9 mouse cellular contexts compared by ENCODE assay signal in genomic region chr11:120697741-120698140, GRCm38 (mm10). TPM values are rescaled to one million over a fixed set of nuclear protein-coding genes. Genes with fewer than 3 reads are reported as not detected.
A peak's percentile ranks its signal among the peaks of the same experiment; 100 is the strongest.
DNase-seq lines count a peak whose midpoint lies in the region; ATAC-seq lines count a peak whose summit lies in the region.
"Had no signal": no experiment of that assay in that cellular context is flagged by ENCODE, and none has a peak within 500 bp of the region (broad histone marks: within the 10 kb centered on the region; RNA-seq: fewer than 3 reads in every experiment).

No protein-coding gene starts in this region.

- H3K36me3 ChIP-seq in kidney, embryonic 16.5 days (ENCODE audit: insufficient read depth, low read length): peaks cover 23% of the 10 kb centered on the region
- H3K36me3 ChIP-seq in heart, embryonic 11.5 days (ENCODE audit: control insufficient read depth, insufficient read depth, low read length): peaks cover 3% of the 10 kb centered on the region; the same call in 1 of the 2 replicates
- peaks cover 4% of the 10 kb centered on the region; the same call in 1 of the 2 replicates for H3K36me3 ChIP-seq in midbrain, embryonic 16.5 days (ENCODE audit: control insufficient read depth, insufficient read depth, low read length)

- no peaks in the 10 kb centered on the region for H3K27me3 ChIP-seq in kidney, embryonic 16.5 days (ENCODE audit: insufficient read depth, low read length)
- no peaks in the 10 kb centered on the region for H3K27me3 ChIP-seq in heart, embryonic 11.5 days (ENCODE audit: control insufficient read depth, insufficient read depth, low read length)
- no peaks in the 10 kb centered on the region for H3K27me3 ChIP-seq in midbrain, embryonic 16.5 days (ENCODE audit: control insufficient read depth, insufficient read depth, low read depth, low read length)
- H3K27me3 ChIP-seq: neural tube, embryonic 13.5 days had no signal

- no peak overlapping the region for H3K4me2 ChIP-seq in kidney, embryonic 16.5 days (replicated peaks; ENCODE audit: low read depth, low read length)
- H3K4me2 ChIP-seq in heart, embryonic 11.5 days: no peak overlapping the region; the same call in 1 of the 2 replicates
- H3K4me2 ChIP-seq in midbrain, embryonic 16.5 days (ENCODE audit: low read length): no peak overlapping the region
- H3K4me2 ChIP-seq: neural tube, embryonic 13.5 days had no signal

- peaks cover 33% of the 10 kb centered on the region for H3K4me1 ChIP-seq in kidney, embryonic 16.5 days (ENCODE audit: insufficient read depth, low read length)
- peaks cover 37% of the 10 kb centered on the region for H3K4me1 ChIP-seq in heart, embryonic 11.5 days (ENCODE audit: control insufficient read depth, insufficient read depth, low read length)
- peaks cover 6% of the 10 kb centered on the region; the same call in 1 of the 2 replicates for H3K4me1 ChIP-seq in midbrain, embryonic 16.5 days (ENCODE audit: control insufficient read depth, insufficient read depth, low read length)

- peak overlapping the region; percentile 7 for H3K9ac ChIP-seq in kidney, embryonic 16.5 days (replicated peaks; ENCODE audit: low read length)
- peak overlapping the region; percentile 17; the same call in 1 of the 2 replicates for H3K9ac ChIP-seq in heart, embryonic 11.5 days (ENCODE audit: low read depth, low read length)
- no peak overlapping the region for H3K9ac ChIP-seq in midbrain, embryonic 16.5 days (ENCODE audit: low read depth, low read length)

- WGBS in kidney, embryonic 16.5 days: 29% methylated on average over 10 of the region's 10 CpGs
- 28% methylated on average over 10 of the region's 10 CpGs for WGBS in heart, embryonic 11.5 days (ENCODE audit: insufficient replicate concordance)
- 70% methylated on average over 10 of the region's 10 CpGs for WGBS in midbrain, embryonic 16.5 days

- H3K4me3 ChIP-seq in kidney, embryonic 16.5 days (ENCODE audit: low read length): no peak overlapping the region
- H3K4me3 ChIP-seq in heart, embryonic 11.5 days (ENCODE audit: low read depth, low read length): no peak overlapping the region
- H3K4me3 ChIP-seq in midbrain, embryonic 16.5 days (ENCODE audit: low read depth, low read length): no peak overlapping the region
- H3K4me3 ChIP-seq: neural tube, embryonic 13.5 days had no signal

- H3K27ac ChIP-seq in kidney, embryonic 16.5 days (ENCODE audit: low read length): peak overlapping the region; percentile 48
- H3K27ac ChIP-seq in heart, embryonic 11.5 days (ENCODE audit: low read depth, low read length): peak overlapping the region; percentile 84
- no peak overlapping the region for H3K27ac ChIP-seq in midbrain, embryonic 16.5 days (ENCODE audit: low read length)
- H3K27ac ChIP-seq: neural tube, embryonic 13.5 days had no signal

- no peaks in the 10 kb centered on the region for H3K9me3 ChIP-seq in kidney, embryonic 16.5 days (ENCODE audit: low read length)
- H3K9me3 ChIP-seq in heart, embryonic 11.5 days (replicated peaks; ENCODE audit: control insufficient read depth, low read length): no peaks in the 10 kb centered on the region
- H3K9me3 ChIP-seq in midbrain, embryonic 16.5 days (replicated peaks; ENCODE audit: control insufficient read depth, low read length, poor library complexity, severe bottlenecking): no peaks in the 10 kb centered on the region
- H3K9me3 ChIP-seq: neural tube, embryonic 13.5 days had no signal

- peak; percentile 35 for ATAC-seq in kidney, embryonic 16.5 days (ENCODE audit: low FRiP score, low TSS enrichment)
- 0 out of 2 replicates have a peak, but pooled peaks have one; percentile 29 for ATAC-seq in heart, embryonic 11.5 days (replicated peaks; ENCODE audit: insufficient number of reproducible peaks, low FRiP score, low TSS enrichment)
- no peak for ATAC-seq in midbrain, embryonic 16.5 days

- DNase-seq in kidney, adult 9 months: no peak
- DNase-seq in adrenal gland, postnatal 14 days: peak; percentile 89
- peak; percentile 84 for DNase-seq in lung, postnatal 10 days
- no peak for DNase-seq in cerebellum, adult 8-10 months
- DNase-seq in left cerebral cortex, adult 18-20 months (ENCODE audit: low spot score in 2 of 2): no peak

RNA-seq across cellular contexts. Expression of gene Cenpx, which starts 15.8 kb away (rescaled TPM):
- 151 TPM in 2 replicates for polyA plus RNA-seq in kidney, embryonic 16.5 days (2015; fragmentation: Nextera tagmentation; extraction: Ambion mirVana)
- 46.4 and 52.5 TPM in 2 replicates for total RNA-seq in adrenal gland, postnatal 14 days (2021)
- 114 and 129 TPM in 2 replicates for polyA plus RNA-seq in heart, embryonic 11.5 days (2014; fragmentation: Nextera tagmentation; extraction: Ambion mirVana)
- 88.8 and 92.2 TPM in 2 replicates for polyA plus RNA-seq in midbrain, embryonic 16.5 days (2015; fragmentation: Nextera tagmentation; extraction: Ambion mirVana)
- 10 to 100 TPM; 19.7 to 20.8 TPM for total RNA-seq in left cerebral cortex, adult 18-20 months (2021)

RNA-seq across cellular contexts. Expression of gene Lrrc45, which starts 16.0 kb away (rescaled TPM):
- polyA plus RNA-seq in kidney, embryonic 16.5 days (2015; fragmentation: Nextera tagmentation; extraction: Ambion mirVana): 69.2 and 71.3 TPM in 2 replicates
- 27.2 and 31.5 TPM in 2 replicates for total RNA-seq in adrenal gland, postnatal 14 days (2021)
- 21.8 and 23.2 TPM in 2 replicates for polyA plus RNA-seq in heart, embryonic 11.5 days (2014; fragmentation: Nextera tagmentation; extraction: Ambion mirVana)
- 86.6 and 87.9 TPM in 2 replicates for polyA plus RNA-seq in midbrain, embryonic 16.5 days (2015; fragmentation: Nextera tagmentation; extraction: Ambion mirVana)
- total RNA-seq in left cerebral cortex, adult 18-20 months (2021): 10 to 100 TPM; 53.0 to 56.2 TPM

RNA-seq across cellular contexts. Expression of gene Rac3, which starts 23.5 kb away (rescaled TPM):
- 32.5 and 38.7 TPM in 2 replicates for polyA plus RNA-seq in kidney, embryonic 16.5 days (2015; fragmentation: Nextera tagmentation; extraction: Ambion mirVana)
- total RNA-seq in adrenal gland, postnatal 14 days (2021): 3.2 and 5.3 TPM in 2 replicates
- polyA plus RNA-seq in heart, embryonic 11.5 days (2014; fragmentation: Nextera tagmentation; extraction: Ambion mirVana): 1.7 and 3.0 TPM in 2 replicates
- polyA plus RNA-seq in midbrain, embryonic 16.5 days (2015; fragmentation: Nextera tagmentation; extraction: Ambion mirVana): 624 and 719 TPM in 2 replicates
- total RNA-seq in left cerebral cortex, adult 18-20 months (2021): 10 to 100 TPM; 28.9 to 38.6 TPM

RNA-seq across cellular contexts. Expression of gene Aspscr1, which starts 25.0 kb away (rescaled TPM):
- polyA plus RNA-seq in kidney, embryonic 16.5 days (2015; fragmentation: Nextera tagmentation; extraction: Ambion mirVana): 146 TPM in 2 replicates
- total RNA-seq in adrenal gland, postnatal 14 days (2021): 69.4 and 71.3 TPM in 2 replicates
- polyA plus RNA-seq in heart, embryonic 11.5 days (2014; fragmentation: Nextera tagmentation; extraction: Ambion mirVana): 93.9 and 103 TPM in 2 replicates
- polyA plus RNA-seq in midbrain, embryonic 16.5 days (2015; fragmentation: Nextera tagmentation; extraction: Ambion mirVana): 144 and 145 TPM in 2 replicates
- total RNA-seq in left cerebral cortex, adult 18-20 months (2021): 10 to 100 TPM; 51.1 to 57.7 TPM

RNA-seq across cellular contexts. Expression of gene Dcxr, which starts 29.3 kb away (rescaled TPM):
- 49.4 and 56.5 TPM in 2 replicates for polyA plus RNA-seq in kidney, embryonic 16.5 days (2015; fragmentation: Nextera tagmentation; extraction: Ambion mirVana)
- total RNA-seq in adrenal gland, postnatal 14 days (2021): 31.8 and 41.9 TPM in 2 replicates
- 5.1 and 6.6 TPM in 2 replicates for polyA plus RNA-seq in heart, embryonic 11.5 days (2014; fragmentation: Nextera tagmentation; extraction: Ambion mirVana)
- polyA plus RNA-seq in midbrain, embryonic 16.5 days (2015; fragmentation: Nextera tagmentation; extraction: Ambion mirVana): 5.8 and 7.0 TPM in 2 replicates
- total RNA-seq in left cerebral cortex, adult 18-20 months (2021): 10 to 100 TPM in 1 of 2 experiments, 1 to 10 TPM in 1; 8.5 to 11.9 TPM

Comparison
In these comparisons a context has a peak if more than half of its experiments do, and no peak if none do; other contexts are left out.
1. DNase-seq: peak in adrenal gland, postnatal 14 days (single experiment) and lung, postnatal 10 days (single experiment); none in kidney, adult 9 months (single experiment), cerebellum, adult 8-10 months (single experiment) and left cerebral cortex, adult 18-20 months (0 of 2).
2. RNA of gene Rac3, which starts 23.5 kb away (polyA plus RNA-seq): 624 to 719 TPM in midbrain, embryonic 16.5 days; 32.5 to 38.7 TPM in kidney, embryonic 16.5 days and 1.7 to 3.0 TPM in heart, embryonic 11.5 days; every median in the first group is over 10 times any median in the second.